Mouse (Mus musculus): Measurements from ENCODE around the gene Acp6. TPM values are rescaled to one million over a fixed set of nuclear protein-coding genes. Genes with fewer than 3 reads are reported as not detected.

The Acp6 gene
- total and polyA plus RNA-seq, 2 experiments from 2014 or later = 11.3 to 19.1 TPM

- whole genome bisulfite sequencing = 48% methylated on average over 3 of the region's 3 CpGs
- Histone ChIP-seq H3K4me2 (ENCODE audit: low read depth) (no peak overlapping the region), H3K4me1 (ENCODE audit: insufficient read depth) (no peaks in the 10 kb centered on the region), H3K36me3 (ENCODE audit: insufficient read depth) (no peaks in the 10 kb centered on the region), H3K27me3 (ENCODE audit: insufficient read depth, low read length) (no peaks in the 10 kb centered on the region), H3K9ac (no peak overlapping the region), H3K9me3 (ENCODE audit: low read length) (no peaks in the 10 kb centered on the region), H3K4me3 (ENCODE audit: low read depth, low read length) (no peak overlapping the region), H3K27ac (ENCODE audit: low read depth, low read length) (no peak overlapping the region)
- peak; percentile 57 for TF ChIP-seq CTCF (IDR thresholded peaks at IDR 0.05; ENCODE audit: low read depth)
- no peak for DNase-seq
- no peak for ATAC-seq
Measured at GRCm38 (mm10) chr3:97183810-97184209, 25.2 kb downstream of the Acp6 start.

DNA sequence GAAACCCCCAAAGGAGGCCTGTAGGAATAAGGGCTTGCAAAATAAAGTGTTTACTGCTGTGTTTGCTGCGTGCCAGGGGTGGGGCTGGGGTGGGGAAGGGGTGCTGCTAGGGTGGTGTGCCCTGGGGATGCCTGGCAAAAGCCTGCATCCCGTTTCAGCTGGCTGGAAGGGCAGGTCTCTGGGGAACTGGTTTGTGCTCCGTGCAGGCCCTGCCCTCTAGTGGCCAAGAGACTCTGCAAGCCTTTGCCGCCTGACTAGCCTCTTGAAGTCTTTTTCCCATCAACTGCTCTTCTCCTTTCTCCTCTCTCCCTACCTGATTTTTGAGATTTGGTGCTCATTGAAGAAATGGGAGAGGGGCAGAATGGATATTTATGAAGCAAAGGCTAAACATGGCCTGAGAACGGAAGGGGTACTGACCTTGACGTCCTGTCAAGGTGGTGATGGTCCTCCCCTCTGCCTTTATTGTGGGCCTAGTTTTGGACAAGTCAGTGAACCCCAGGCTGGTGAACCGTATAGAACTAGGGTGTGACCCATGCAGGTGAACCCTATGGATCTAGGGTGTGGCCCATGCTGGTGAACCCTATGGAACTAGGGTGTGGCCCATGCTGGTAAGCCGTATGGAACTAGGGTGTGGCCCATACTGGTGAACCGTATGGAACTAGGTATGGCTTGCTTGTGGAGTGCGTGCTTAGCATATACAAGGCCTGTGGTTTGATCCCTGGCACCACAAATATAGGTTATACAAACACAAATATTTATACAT lies 26.7 kb downstream of the Acp6 start:
- peak; percentile 79 for DNase-seq
- peak; percentile 65; the same call in 1 of the 2 replicates for ATAC-seq
- H3K4me2 ChIP-seq (ENCODE audit: low read depth) = no peak overlapping the region
- H3K36me3 ChIP-seq (ENCODE audit: insufficient read depth) = no peaks in the 10 kb centered on the region
- H3K9ac ChIP-seq = no peak overlapping the region
- H3K4me3 ChIP-seq (ENCODE audit: low read depth, low read length) = no peak overlapping the region
- no peaks in the 10 kb centered on the region for H3K9me3 ChIP-seq (ENCODE audit: low read length)
- no peak overlapping the region for H3K27ac ChIP-seq (ENCODE audit: low read depth, low read length)
- 41% methylated on average over 10 of the region's 10 CpGs for WGBS
- peak; percentile 89 for TF ChIP-seq CTCF (IDR thresholded peaks at IDR 0.05; ENCODE audit: low read depth)
- no peaks in the 10 kb centered on the region for H3K4me1 ChIP-seq (ENCODE audit: insufficient read depth)
- H3K27me3 ChIP-seq (ENCODE audit: insufficient read depth, low read length) = no peaks in the 10 kb centered on the region

GRCm38 (mm10) chr3:97196571-97196970 lies 38.0 kb downstream of the Acp6 start:
- Histone ChIP-seq H3K4me2 (ENCODE audit: low read depth) (no peak overlapping the region), H3K36me3 (ENCODE audit: insufficient read depth) (no peaks in the 10 kb centered on the region), H3K9me3 (ENCODE audit: low read length) (no peaks in the 10 kb centered on the region), H3K27me3 (ENCODE audit: insufficient read depth, low read length) (no peaks in the 10 kb centered on the region), H3K4me3 (ENCODE audit: low read depth, low read length) (no peak overlapping the region), H3K27ac (ENCODE audit: low read depth, low read length) (no peak overlapping the region), H3K9ac (no peak overlapping the region), H3K4me1 (ENCODE audit: insufficient read depth) (no peaks in the 10 kb centered on the region)
- no peak for TF ChIP-seq CTCF (IDR thresholded peaks at IDR 0.05; ENCODE audit: low read depth)
- 90% methylated on average over 8 of the region's 8 CpGs for WGBS
- ATAC-seq (no peak), DNase-seq (no peak)

GRCm38 (mm10) chr3:97199261-97199660 lies 40.7 kb downstream of the Acp6 start:
- Histone ChIP-seq H3K9ac (no peak overlapping the region), H3K27me3 (ENCODE audit: insufficient read depth, low read length) (no peaks in the 10 kb centered on the region), H3K4me1 (ENCODE audit: insufficient read depth) (no peaks in the 10 kb centered on the region), H3K4me3 (ENCODE audit: low read depth, low read length) (no peak overlapping the region), H3K9me3 (ENCODE audit: low read length) (no peaks in the 10 kb centered on the region), H3K27ac (ENCODE audit: low read depth, low read length) (no peak overlapping the region), H3K36me3 (ENCODE audit: insufficient read depth) (no peaks in the 10 kb centered on the region), H3K4me2 (ENCODE audit: low read depth) (no peak overlapping the region)
- DNase-seq (no peak), ATAC-seq (no peak)
- 29% methylated on average over 4 of the region's 4 CpGs for WGBS
- TF ChIP-seq CTCF (IDR thresholded peaks at IDR 0.05; ENCODE audit: low read depth) = no peak

GRCm38 (mm10) chr3:97201943-97202342 lies 43.4 kb downstream of the Acp6 start:
- H3K27me3 ChIP-seq (ENCODE audit: insufficient read depth, low read length) = no peaks in the 10 kb centered on the region
- peaks cover 25% of the 10 kb centered on the region for H3K36me3 ChIP-seq (ENCODE audit: insufficient read depth)
- no peak overlapping the region for H3K9ac ChIP-seq
- TF ChIP-seq CTCF (IDR thresholded peaks at IDR 0.05; ENCODE audit: low read depth) = peak; percentile 79
- H3K27ac ChIP-seq (ENCODE audit: low read depth, low read length) = no peak overlapping the region
- WGBS = 47% methylated on average over 5 of the region's 5 CpGs
- 0 out of 2 replicates have a peak, but pooled peaks have one; percentile 36 for ATAC-seq
- H3K4me3 ChIP-seq (ENCODE audit: low read depth, low read length) = no peak overlapping the region
- DNase-seq = peak; percentile 63
- H3K4me1 ChIP-seq (ENCODE audit: insufficient read depth) = no peaks in the 10 kb centered on the region
- H3K9me3 ChIP-seq (ENCODE audit: low read length) = no peaks in the 10 kb centered on the region
- no peak overlapping the region for H3K4me2 ChIP-seq (ENCODE audit: low read depth)

GRCm38 (mm10) chr3:97203880-97204279 lies 45.3 kb downstream of the Acp6 start:
- DNase-seq (no peak), ATAC-seq (no peak)
- H3K9me3 ChIP-seq (ENCODE audit: low read length) = no peaks in the 10 kb centered on the region
- no peak overlapping the region for H3K4me3 ChIP-seq (ENCODE audit: low read depth, low read length)
- peaks cover 43% of the 10 kb centered on the region for H3K36me3 ChIP-seq (ENCODE audit: insufficient read depth)
- H3K27me3 ChIP-seq (ENCODE audit: insufficient read depth, low read length) = no peaks in the 10 kb centered on the region
- H3K9ac ChIP-seq = no peak overlapping the region
- no peak overlapping the region for H3K27ac ChIP-seq (ENCODE audit: low read depth, low read length)
- WGBS = 79% methylated on average over 14 of the region's 14 CpGs
- no peak overlapping the region for H3K4me2 ChIP-seq (ENCODE audit: low read depth)
- TF ChIP-seq CTCF (IDR thresholded peaks at IDR 0.05; ENCODE audit: low read depth) = no peak
- no peaks in the 10 kb centered on the region for H3K4me1 ChIP-seq (ENCODE audit: insufficient read depth)

DNA sequence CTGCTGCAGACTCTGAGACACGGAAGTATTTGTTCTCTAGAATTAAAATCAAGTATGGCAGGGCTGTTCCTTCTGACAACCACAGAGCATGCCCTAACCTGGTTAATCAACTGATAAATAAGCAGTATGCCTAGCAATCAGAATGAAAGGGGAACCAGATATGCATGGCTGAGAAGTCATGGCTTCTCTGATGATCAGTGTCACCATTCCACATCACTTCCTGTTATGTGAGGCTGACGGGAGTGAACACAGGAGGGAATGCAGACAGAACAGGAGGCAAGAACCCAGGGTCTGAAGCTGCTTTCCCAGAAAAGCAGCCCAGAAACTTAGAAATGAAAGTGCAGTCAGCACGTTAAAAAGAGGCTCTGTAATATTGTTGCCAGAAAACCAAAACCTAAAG lies 47.9 kb downstream of the Acp6 start:
- H3K27ac ChIP-seq (ENCODE audit: low read depth, low read length) = no peak overlapping the region
- DNase-seq (no peak), ATAC-seq (no peak)
- no peak overlapping the region for H3K9ac ChIP-seq
- H3K9me3 ChIP-seq (ENCODE audit: low read length) = no peaks in the 10 kb centered on the region
- no peaks in the 10 kb centered on the region for H3K27me3 ChIP-seq (ENCODE audit: insufficient read depth, low read length)
- 76% methylated on average over 3 of the region's 3 CpGs for WGBS
- H3K4me2 ChIP-seq (ENCODE audit: low read depth) = no peak overlapping the region
- no peak overlapping the region for H3K4me3 ChIP-seq (ENCODE audit: low read depth, low read length)
- H3K36me3 ChIP-seq (ENCODE audit: insufficient read depth) = peaks cover 67% of the 10 kb centered on the region
- no peaks in the 10 kb centered on the region for H3K4me1 ChIP-seq (ENCODE audit: insufficient read depth)
- TF ChIP-seq CTCF (IDR thresholded peaks at IDR 0.05; ENCODE audit: low read depth) = no peak

All from forebrain, postnatal 0 days (tissue).